Comparison of ENCODE assay signal across 8 mouse cellular contexts in the genomic region with DNA sequence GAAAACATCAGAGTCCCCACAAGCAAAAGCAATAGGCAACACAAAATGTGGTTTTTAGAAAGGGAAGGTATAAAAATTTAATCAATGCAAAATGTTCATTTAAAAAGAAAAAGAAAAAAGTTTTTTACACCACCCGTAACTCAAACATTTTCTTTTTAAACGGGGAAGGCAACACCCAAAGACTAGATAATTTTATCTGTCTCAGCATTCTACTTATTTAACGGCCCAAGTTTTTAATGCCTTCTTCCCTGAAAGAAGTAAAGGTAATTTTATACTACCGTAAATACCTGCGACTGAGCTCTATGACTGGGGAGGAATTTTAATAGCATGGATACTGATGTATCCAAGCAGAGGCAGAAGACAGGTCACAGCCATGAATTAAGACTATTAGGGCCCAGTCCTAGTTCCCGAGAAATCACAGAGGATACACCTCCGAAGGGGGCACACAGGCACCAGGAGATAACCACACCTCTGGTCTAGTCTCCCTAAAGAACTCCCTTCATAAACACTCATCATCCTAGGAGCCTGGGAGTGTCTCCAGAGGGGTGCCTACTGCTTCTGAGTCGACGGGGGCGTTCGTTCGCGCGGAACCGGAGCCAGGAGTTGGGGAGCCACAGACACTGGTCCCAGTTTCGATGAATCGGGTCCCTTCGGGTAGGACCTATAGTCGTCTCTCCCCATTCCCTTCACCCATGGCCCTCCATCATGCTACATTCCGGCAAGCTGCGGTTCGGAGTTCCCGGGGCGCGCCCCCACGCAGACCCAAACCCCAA. TPM values are rescaled to one million over a fixed set of nuclear protein-coding genes. Genes with fewer than 3 reads are reported as not detected.
DNase-seq lines count a peak whose midpoint lies in the region; ATAC-seq lines count a peak whose summit lies in the region.

No protein-coding gene starts in this region.

- H3K27ac ChIP-seq in heart, embryonic 15.5 days: peak overlapping the region; percentile 96
- H3K27ac ChIP-seq in liver, embryonic 15.5 days (replicated peaks): peak overlapping the region; percentile 90

- 7% methylated on average over 26 of the region's 26 CpGs for WGBS in heart, embryonic 15.5 days
- 2% methylated on average over 26 of the region's 26 CpGs for WGBS in liver, embryonic 15.5 days (ENCODE audit: insufficient replicate concordance)

- DNase-seq in frontal cortex, postnatal 25 days (ENCODE audit: low spot score in 2 of 2): no peak
- DNase-seq in 3134 (ENCODE audit: extremely low read depth, insufficient read length, low spot score): peak; percentile 70
- peak; percentile 34 to 52 for DNase-seq in right cerebral cortex, adult 2 months (ENCODE audit: low spot score in 2 of 2)
- no peak for DNase-seq in urinary bladder, postnatal 14 days (ENCODE audit: low spot score)

- H3K9me3 ChIP-seq in heart, embryonic 15.5 days (replicated peaks): no peaks in the 10 kb centered on the region
- no peaks in the 10 kb centered on the region for H3K9me3 ChIP-seq in liver, embryonic 15.5 days (replicated peaks)

- peaks cover 20% of the 10 kb centered on the region for H3K4me1 ChIP-seq in heart, embryonic 15.5 days (replicated peaks)
- H3K4me1 ChIP-seq in liver, embryonic 15.5 days (replicated peaks): peaks cover 49% of the 10 kb centered on the region

- peak overlapping the region; percentile 84 for H3K4me2 ChIP-seq in heart, embryonic 15.5 days
- H3K4me2 ChIP-seq in liver, embryonic 15.5 days: peak overlapping the region; percentile 81

- no peaks in the 10 kb centered on the region for H3K36me3 ChIP-seq in heart, embryonic 15.5 days
- H3K36me3 ChIP-seq in liver, embryonic 15.5 days (replicated peaks): no peaks in the 10 kb centered on the region

- no peaks in the 10 kb centered on the region for H3K27me3 ChIP-seq in heart, embryonic 15.5 days
- H3K27me3 ChIP-seq in liver, embryonic 15.5 days: no peaks in the 10 kb centered on the region

- peak; percentile 77 for ATAC-seq in frontal cortex, adult (ENCODE audit: low TSS enrichment)
- peak; percentile 4 for ATAC-seq in activated CD4-positive, CD25-positive, alpha-beta regulatory T cell, adult 4 months
- ATAC-seq in heart, embryonic 15.5 days (replicated peaks; ENCODE audit: insufficient number of reproducible peaks, insufficient read depth, low FRiP score, low read depth): no peak
- peak; percentile 33 for ATAC-seq in liver, embryonic 15.5 days (ENCODE audit: insufficient read depth)

- peak overlapping the region; percentile 100 for H3K4me3 ChIP-seq in heart, embryonic 15.5 days
- H3K4me3 ChIP-seq in liver, embryonic 15.5 days (replicated peaks): peak overlapping the region; percentile 99

- H3K9ac ChIP-seq in heart, embryonic 15.5 days: peak overlapping the region; percentile 98
- H3K9ac ChIP-seq in liver, embryonic 15.5 days: peak overlapping the region; percentile 99

RNA-seq across cellular contexts. Expression of a gene that starts 0.9 kb away (rescaled TPM):
- polyA plus RNA-seq in activated CD4-positive, CD25-positive, alpha-beta regulatory T cell, adult 4 months (2017; shearing (Covaris generic)): 100 to 1,000 TPM; 332 to 339 TPM
- polyA plus RNA-seq in heart, embryonic 15.5 days (2015; fragmentation: Nextera tagmentation; extraction: Ambion mirVana): 53.2 and 61.4 TPM in 2 replicates
- 42.4 and 44.7 TPM in 2 replicates for polyA plus RNA-seq in liver, embryonic 15.5 days (2015; fragmentation: Nextera tagmentation; extraction: Ambion mirVana)

Comparison
In these comparisons a context has a peak if more than half of its experiments do, and no peak if none do; other contexts are left out.
1. DNase-seq: peak in 3134 (single experiment) and right cerebral cortex, adult 2 months (2 of 2); none in frontal cortex, postnatal 25 days (0 of 2) and urinary bladder, postnatal 14 days (single experiment).